Mouse (Mus musculus) kidney, postnatal 10 days (tissue): ENCODE measurements at regions not wholly inside any gene's neighbourhood (a gene's known extent, or its start where the extent isn't known, plus 50 kb on each side); places are given as distances from the start of the nearest gene placed in this dataset.

Experiments
- DNase-seq: peaks from one replicate; pipeline ENCODE4 v3.0.0; 2021; ENCODE audit warnings: mixed read lengths

GRCm38 (mm10) chrX:58244544-58244943, 222.0 kb downstream of the Zic3 start:
- no peak for DNase-seq

- no peak for DNase-seq
Measured at GRCm38 (mm10) chrX:58256043-58256442, 233.5 kb downstream of the Zic3 start.

- DNase-seq = no peak
Measured at GRCm38 (mm10) chrX:58282903-58283302, 260.4 kb downstream of the Zic3 start.

- DNase-seq = no peak
Measured at GRCm38 (mm10) chrX:58322832-58323231, 300.3 kb downstream of the Zic3 start.

GRCm38 (mm10) chrX:58351606-58352005, 329.1 kb downstream of the Zic3 start:
- no peak for DNase-seq

GRCm38 (mm10) chrX:58377926-58378325, 355.4 kb downstream of the Zic3 start:
- DNase-seq = peak; percentile 4
